Mouse (Mus musculus) heart, embryonic 11.5 days (tissue): Measurements from ENCODE around the gene Rassf3. TPM values are rescaled to one million over a fixed set of nuclear protein-coding genes. Genes with fewer than 3 reads are reported as not detected.

ENCODE experiments used
- ATAC-seq: fragments of 200-750 bp; cut with Nextera tagmentation; replicated peaks from 2 replicates; pipeline ENCODE4 v1.8.0; 2017; ENCODE audit warnings: moderate library complexity; ENCODE audit not compliant: insufficient number of reproducible peaks, low FRiP score, low TSS enrichment
- H3K27ac ChIP-seq: fragments of 300-500 bp; sonication (generic); 2 replicates; pipeline ENCODE4 v1.5.1; 2014; ENCODE audit warnings: mild to moderate bottlenecking, low read depth, low read length
- H3K27me3 ChIP-seq: fragments of 300-500 bp; sonication (generic); 2 replicates; pipeline ENCODE4 v1.6.1; 2014; ENCODE audit warnings: mild to moderate bottlenecking, low read length, mixed read lengths; ENCODE audit not compliant: control insufficient read depth, insufficient read depth
- H3K36me3 ChIP-seq: fragments of 300-500 bp; sonication (generic); 2 replicates; pipeline ENCODE4 v1.6.1; 2014; ENCODE audit warnings: mild to moderate bottlenecking, low read length, moderate library complexity, mixed read lengths; ENCODE audit not compliant: control insufficient read depth, insufficient read depth
- H3K4me1 ChIP-seq: fragments of 300-500 bp; sonication (generic); 2 replicates; pipeline ENCODE4 v1.6.1; 2014; ENCODE audit warnings: low read length; ENCODE audit not compliant: control insufficient read depth, insufficient read depth
- H3K4me2 ChIP-seq: fragments of 300-500 bp; sonication (generic); 2 replicates; pipeline ENCODE4 v1.6.1; 2014; ENCODE audit warnings: mild to moderate bottlenecking, moderate library complexity
- H3K4me3 ChIP-seq: fragments of 300-500 bp; sonication (generic); 2 replicates; pipeline ENCODE4 v1.5.1; 2014; ENCODE audit warnings: low read depth, low read length
- H3K9ac ChIP-seq: fragments of 300-500 bp; sonication (generic); 2 replicates; pipeline ENCODE4 v1.6.1; 2014; ENCODE audit warnings: mild to moderate bottlenecking, low read depth, low read length, moderate library complexity
- H3K9me3 ChIP-seq: fragments of 300-500 bp; sonication (generic); replicated peaks from 2 replicates; pipeline ENCODE4 v1.6.1; 2016; ENCODE audit warnings: low read length; ENCODE audit not compliant: control insufficient read depth
- WGBS: fragments of 180-500 bp; shearing (Covaris S2); extraction: QIAGEN DNeasy Blood & Tissue Kit; methylation state at CpG from one replicate; pipeline ENCODE4 v1.1.7; 2014; ENCODE audit not compliant: insufficient replicate concordance; 5-methylcytosine and 5-hydroxymethylcytosine counted together
- polyA plus RNA-seq: library from polyadenylated mRNA; unstranded; fragments of >200 nt; fragmentation: Nextera tagmentation; extraction: Ambion mirVana; gene quantifications from 2 replicates; pipeline ENCODE4 v1.2.1, GENCODE M21; 2014

Gene Rassf3
- polyA plus RNA-seq, 1 experiment from 2014 or later, result 18.3 TPM

DNA sequence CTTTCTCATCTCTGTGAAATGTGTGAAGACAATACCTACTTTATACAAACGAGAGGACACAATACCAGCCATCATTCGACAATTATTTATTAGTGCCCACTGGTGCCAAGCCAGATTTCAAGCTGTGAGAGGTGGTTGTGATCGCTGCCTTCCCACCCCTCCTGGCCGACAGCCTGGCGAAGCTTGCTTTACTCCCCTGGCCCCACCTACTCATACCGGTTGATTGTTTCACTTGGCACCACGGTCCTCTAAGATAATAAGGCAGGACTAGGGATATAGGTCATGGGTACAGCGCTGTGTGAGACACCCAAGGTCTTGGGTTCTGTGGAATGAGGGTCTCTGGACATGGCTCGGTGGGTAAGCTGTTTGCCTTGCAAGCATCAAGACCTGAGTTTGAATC, 55.1 kb downstream of the Rassf3 start:
- H3K27me3 ChIP-seq, result no peaks in the 10 kb centered on the region
- no peaks in the 10 kb centered on the region for H3K9me3 ChIP-seq
- H3K9ac ChIP-seq, result no peak overlapping the region
- H3K4me1 ChIP-seq, result peaks cover 54% of the 10 kb centered on the region
- WGBS, result 68% methylated on average over 9 of the region's 9 CpGs
- no peak overlapping the region for H3K4me3 ChIP-seq
- H3K4me2 ChIP-seq, result no peak overlapping the region
- no peak overlapping the region for H3K27ac ChIP-seq
- H3K36me3 ChIP-seq, result no peaks in the 10 kb centered on the region; the same call in 1 of the 2 replicates
- no peak for ATAC-seq

DNA sequence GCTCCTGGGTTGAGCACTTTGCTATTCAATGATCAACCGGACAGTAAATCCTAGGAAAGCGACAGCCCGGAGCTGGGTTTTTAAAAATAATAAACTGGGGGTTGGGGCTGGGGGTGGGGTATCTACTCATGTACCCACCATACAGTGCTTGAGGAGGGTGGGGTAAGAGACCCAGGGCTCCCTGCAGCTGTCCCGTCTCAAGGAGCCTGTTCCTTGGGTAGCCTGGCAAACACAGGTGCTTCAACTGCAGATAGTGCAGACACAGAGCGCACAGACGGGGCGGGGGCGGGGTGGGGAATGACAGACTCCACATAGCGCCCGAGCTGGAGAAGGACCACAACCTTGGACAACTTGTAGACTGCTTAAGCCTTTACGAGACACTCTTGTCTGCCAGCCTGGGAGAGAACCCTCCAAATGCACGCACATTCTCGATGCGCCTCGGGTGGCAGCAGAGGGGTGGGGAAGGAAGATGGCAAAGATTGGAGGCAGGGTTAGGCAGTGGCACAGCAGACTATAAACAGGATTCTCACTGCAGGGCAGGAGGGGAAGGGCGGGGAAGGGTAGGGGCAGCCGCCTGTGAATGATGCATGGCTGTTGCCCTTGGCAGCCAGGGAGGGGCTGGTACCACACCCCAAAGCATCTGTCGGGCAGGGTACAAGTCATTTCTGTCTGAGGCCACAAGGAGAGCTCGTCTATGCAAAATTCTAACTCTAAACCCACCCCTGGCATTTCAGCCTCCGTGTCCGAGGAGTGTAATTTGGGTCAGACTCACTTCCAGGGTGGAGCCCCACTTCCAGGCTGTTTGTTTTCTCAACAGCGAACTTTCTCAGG, 56.3 kb downstream of the Rassf3 start:
- H3K4me2 ChIP-seq, result no peak overlapping the region
- no peak overlapping the region for H3K4me3 ChIP-seq
- H3K27me3 ChIP-seq, result no peaks in the 10 kb centered on the region
- H3K27ac ChIP-seq, result no peak overlapping the region
- no peak; the same call in 1 of the 2 replicates for ATAC-seq
- WGBS, result 49% methylated on average over 22 of the region's 22 CpGs
- H3K4me1 ChIP-seq, result peaks cover 46% of the 10 kb centered on the region
- H3K9ac ChIP-seq, result no peak overlapping the region
- no peaks in the 10 kb centered on the region for H3K9me3 ChIP-seq
- H3K36me3 ChIP-seq, result peaks cover 3% of the 10 kb centered on the region; the same call in 1 of the 2 replicates

DNA sequence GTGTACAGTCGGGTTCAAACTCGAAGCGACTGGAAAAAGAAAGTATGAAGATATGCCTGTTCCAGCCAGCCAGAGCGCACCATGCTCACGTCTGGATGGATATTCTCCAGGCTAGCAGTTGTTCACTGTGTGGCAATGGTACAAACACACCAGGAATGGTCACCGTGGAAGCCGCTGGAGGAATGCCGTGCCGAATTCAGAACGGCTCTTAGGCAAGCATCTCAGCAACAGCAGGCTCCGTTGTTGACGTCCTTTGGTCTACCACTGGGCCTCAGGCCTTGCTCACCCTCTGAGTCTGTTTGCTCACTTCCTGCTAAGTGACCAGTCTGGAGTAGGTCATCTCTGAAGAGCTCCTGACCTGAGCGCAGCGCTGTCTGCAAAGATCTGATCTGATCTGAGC, 57.3 kb downstream of the Rassf3 start:
- H3K4me3 ChIP-seq, result no peak overlapping the region
- no peak overlapping the region for H3K27ac ChIP-seq
- H3K4me1 ChIP-seq, result peaks cover 40% of the 10 kb centered on the region
- no peak overlapping the region for H3K4me2 ChIP-seq
- no peaks in the 10 kb centered on the region for H3K9me3 ChIP-seq
- 85% methylated on average over 14 of the region's 14 CpGs for WGBS
- no peak for ATAC-seq
- H3K36me3 ChIP-seq, result peaks cover 8% of the 10 kb centered on the region
- H3K9ac ChIP-seq, result no peak overlapping the region
- H3K27me3 ChIP-seq, result no peaks in the 10 kb centered on the region

- Histone ChIP-seq H3K9ac (no peak overlapping the region), H3K27ac (no peak overlapping the region), H3K4me2 (no peak overlapping the region), H3K4me3 (no peak overlapping the region), H3K4me1 (no peaks in the 10 kb centered on the region; the same call in 1 of the 2 replicates), H3K9me3 (no peaks in the 10 kb centered on the region), H3K27me3 (no peaks in the 10 kb centered on the region), H3K36me3 (peaks cover 16% of the 10 kb centered on the region)
- 87% methylated on average over 13 of the region's 13 CpGs for WGBS
- ATAC-seq, result no peak
These were observed 62.0 kb downstream of the Rassf3 start for GRCm38 (mm10) chr10:121414127-121414526.

GRCm38 (mm10) chr10:121412824-121413223, 63.3 kb downstream of the Rassf3 start:
- H3K9ac ChIP-seq, result no peak overlapping the region
- no peak overlapping the region for H3K4me3 ChIP-seq
- no peak for ATAC-seq
- H3K4me2 ChIP-seq, result no peak overlapping the region
- H3K9me3 ChIP-seq, result no peaks in the 10 kb centered on the region
- H3K27me3 ChIP-seq, result no peaks in the 10 kb centered on the region
- H3K27ac ChIP-seq, result no peak overlapping the region
- WGBS, result 91% methylated on average over 17 of the region's 17 CpGs
- peaks cover 16% of the 10 kb centered on the region for H3K36me3 ChIP-seq
- no peaks in the 10 kb centered on the region for H3K4me1 ChIP-seq

DNA sequence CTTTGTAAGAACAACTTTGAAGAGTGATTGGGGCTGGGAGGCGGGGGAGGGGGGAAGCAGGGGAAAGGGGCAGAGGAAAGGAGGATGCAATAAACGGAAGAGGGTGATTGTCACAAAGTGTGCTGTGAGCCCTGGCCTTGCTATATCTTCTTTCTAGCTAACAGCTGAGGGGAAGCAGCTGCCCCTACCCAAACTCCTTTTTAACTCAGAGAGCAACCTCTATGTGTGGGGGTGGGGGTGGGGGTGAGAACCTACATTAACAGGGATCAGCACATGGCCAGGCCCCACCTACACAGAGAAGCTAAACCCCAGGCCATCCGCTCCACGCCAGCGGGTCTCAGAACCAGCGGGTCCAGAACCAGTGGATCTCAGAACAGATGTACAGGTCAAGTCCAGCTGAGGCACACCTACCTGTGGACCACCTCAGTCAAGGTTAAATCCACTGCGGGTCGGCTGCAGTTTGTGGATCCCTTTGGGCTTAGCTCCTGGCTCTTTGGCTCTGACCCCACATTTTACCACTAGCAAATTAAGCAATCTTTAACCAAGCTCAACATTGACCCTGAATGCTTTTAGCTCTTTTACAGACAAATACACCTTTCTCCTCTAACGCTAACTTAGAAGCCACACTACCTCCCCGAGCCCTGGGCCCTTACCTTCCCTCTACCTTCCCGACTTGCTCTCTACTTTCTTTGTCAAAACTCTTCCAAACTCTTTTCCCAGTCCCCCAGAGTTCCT, 64.3 kb downstream of the Rassf3 start:
- ATAC-seq, result no peak
- no peak overlapping the region for H3K4me2 ChIP-seq
- H3K9ac ChIP-seq, result no peak overlapping the region
- WGBS, result 71% methylated on average over 11 of the region's 11 CpGs
- H3K4me1 ChIP-seq, result no peaks in the 10 kb centered on the region
- peaks cover 16% of the 10 kb centered on the region for H3K36me3 ChIP-seq
- H3K27me3 ChIP-seq, result no peaks in the 10 kb centered on the region
- no peak overlapping the region for H3K27ac ChIP-seq
- no peaks in the 10 kb centered on the region for H3K9me3 ChIP-seq
- no peak overlapping the region for H3K4me3 ChIP-seq

- Histone ChIP-seq H3K4me1 (no peaks in the 10 kb centered on the region), H3K27me3 (no peaks in the 10 kb centered on the region), H3K27ac (no peak overlapping the region), H3K4me2 (no peak overlapping the region), H3K36me3 (peaks cover 12% of the 10 kb centered on the region), H3K4me3 (no peak overlapping the region), H3K9me3 (no peaks in the 10 kb centered on the region), H3K9ac (no peak overlapping the region)
- ATAC-seq, result no peak
- WGBS, result 70% methylated on average over 7 of the region's 7 CpGs
These were observed 66.4 kb downstream of the Rassf3 start for GRCm38 (mm10) chr10:121409717-121410116.

DNA sequence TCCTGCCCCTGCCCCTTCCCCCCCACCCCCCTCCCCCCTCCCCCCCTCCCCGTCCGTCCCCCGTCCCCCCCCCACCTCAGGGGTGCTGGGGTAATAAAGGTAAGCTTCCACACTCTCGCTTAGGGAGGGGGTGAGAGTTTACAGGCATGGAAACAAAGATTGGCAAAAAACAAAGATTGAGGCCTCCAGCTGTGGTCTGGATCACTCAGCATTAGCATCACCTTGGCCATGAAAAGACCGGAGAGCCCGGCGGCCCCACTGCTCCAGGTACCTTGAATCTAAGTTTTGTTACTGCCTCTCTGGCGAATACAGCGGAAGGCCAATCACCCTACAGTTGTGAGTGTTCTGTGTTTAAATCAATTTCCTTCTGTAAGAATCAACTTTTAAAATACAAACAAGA, 72.2 kb downstream of the Rassf3 start:
- H3K4me2 ChIP-seq, result no peak overlapping the region
- no peak overlapping the region for H3K4me3 ChIP-seq
- H3K27me3 ChIP-seq, result no peaks in the 10 kb centered on the region
- WGBS, result 66% methylated on average over 6 of the region's 9 CpGs
- H3K4me1 ChIP-seq, result no peaks in the 10 kb centered on the region
- no peaks in the 10 kb centered on the region for H3K9me3 ChIP-seq
- no peaks in the 10 kb centered on the region for H3K36me3 ChIP-seq
- no peak for ATAC-seq
- no peak overlapping the region for H3K9ac ChIP-seq
- no peak overlapping the region for H3K27ac ChIP-seq
